Mouse (Mus musculus) lung, adult 10 weeks (tissue): ENCODE measurements around the gene Strn3. TPM values are rescaled to one million over a fixed set of nuclear protein-coding genes. Genes with fewer than 3 reads are reported as not detected.

Source experiments
- polyA plus RNA-seq: library from polyadenylated mRNA; stranded (reverse); fragments of 350-450 nt; fragmentation: Illumina TruSeq; extraction: RNeasy Lipid Tissue Mini Kit (QIAGEN cat#74804); gene quantifications from one replicate; pipeline ENCODE4 v1.2.3, GENCODE M21; 2014; ENCODE audit warnings: low read depth, low replicate concordance; ENCODE audit not compliant: insufficient read depth

Strn3 gene
- 24.1 TPM for polyA plus RNA-seq

GRCm38 (mm10) chr12:51691845-51692632 is at the start of gene Strn3:
Gene Strn3, minus strand, starts transcription at chr12:51691897.

GRCm38 (mm10) chr12:51690893-51691844 is 528 bp downstream of the Strn3 start, which contains the start of gene Ap4s1:
Gene Ap4s1, plus strand, starts transcription at chr12:51691033.

DNA sequence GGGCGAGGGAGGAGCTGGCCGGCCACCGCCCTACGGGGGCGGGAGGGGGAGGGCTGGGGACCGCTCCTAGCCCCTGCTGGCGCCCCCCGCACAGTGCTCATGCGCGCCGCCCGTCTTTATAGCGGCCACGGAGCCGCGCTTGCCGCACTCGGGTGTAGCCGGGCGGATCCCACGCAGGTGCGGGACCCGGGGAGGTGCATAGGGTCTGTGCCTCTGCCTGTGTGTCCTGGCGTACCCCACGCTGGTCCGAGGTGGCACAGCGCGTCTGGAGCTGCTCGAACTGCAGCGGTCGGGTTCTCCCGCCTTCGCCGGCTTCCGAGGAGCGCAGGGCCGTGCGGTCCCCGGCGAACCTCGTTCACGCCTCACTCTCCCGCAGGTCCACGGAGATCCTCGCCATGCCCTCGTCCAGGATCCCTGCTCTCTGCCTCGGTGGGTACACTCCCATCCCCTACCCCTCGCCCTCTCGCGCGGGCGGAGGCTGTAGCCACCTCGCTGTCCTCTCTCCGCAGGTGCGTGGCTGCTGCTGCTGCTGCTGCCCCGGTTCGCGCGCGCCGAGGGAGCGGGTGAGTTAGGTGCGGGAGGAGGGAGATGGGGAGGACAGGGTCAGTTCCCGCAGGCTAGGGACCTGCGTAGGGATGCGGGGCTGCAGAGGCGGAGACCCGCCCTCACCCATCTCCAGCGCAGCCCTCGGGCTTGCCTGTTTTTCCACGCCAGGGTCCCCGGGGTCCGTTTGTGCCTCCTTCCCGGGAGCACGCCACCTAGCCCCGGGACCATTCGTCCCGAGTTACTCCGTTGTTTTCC is 98.3 kb downstream of the Strn3 start, which contains the start of gene Coch:
Gene Coch, plus strand, starts transcription at position 113 of the 801 bp plus-strand sequence.

Other genes starting within 250 kb of the Strn3 start
- gene Coch, start 98.6 kb downstream of the Strn3 start, polyA plus RNA-seq, result 0.21 TPM
- gene Ap4s1, start 864 bp downstream of the Strn3 start, polyA plus RNA-seq, result 40.6 TPM
- gene Hectd1, start 137.6 kb upstream of the Strn3 start, polyA plus RNA-seq, result 11.9 TPM